Mouse (Mus musculus): ENCODE data around the gene Tnr. TPM values are rescaled to one million over a fixed set of nuclear protein-coding genes. Genes with fewer than 3 reads are reported as not detected.

Gene Tnr
- polyA plus RNA-seq, 1 experiment from 2014 or later = not detected

DNA sequence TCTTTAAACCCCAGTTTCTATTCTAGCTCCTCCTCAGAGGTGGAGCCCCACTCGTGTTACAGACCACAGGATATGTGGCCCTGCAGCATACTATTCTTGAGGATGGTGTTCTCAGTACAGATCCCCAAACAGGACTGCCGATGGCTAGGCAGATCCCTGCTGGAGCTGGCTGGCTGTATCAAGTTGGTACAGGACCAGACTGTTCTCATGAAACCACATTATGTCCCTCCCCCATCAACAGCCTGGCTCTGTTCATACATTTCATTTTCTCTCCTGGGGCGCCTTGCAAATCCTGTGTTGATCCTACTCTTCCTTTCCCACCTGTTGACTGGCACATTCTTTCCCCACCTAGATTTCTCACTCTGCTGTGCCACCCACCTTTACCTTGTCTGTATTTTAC is 12.9 kb upstream of the Tnr start:
- Histone ChIP-seq H3K27me3 (ENCODE audit: insufficient read depth, low read length) (no peaks in the 10 kb centered on the region), H3K9ac (no peak overlapping the region), H3K4me3 (ENCODE audit: low read depth, low read length) (no peak overlapping the region), H3K9me3 (ENCODE audit: low read depth, low read length) (no peaks in the 10 kb centered on the region), H3K4me2 (no peak overlapping the region), H3K27ac (ENCODE audit: low read depth) (no peak overlapping the region), H3K4me1 (ENCODE audit: insufficient read depth) (no peaks in the 10 kb centered on the region), H3K36me3 (ENCODE audit: insufficient read depth) (no peaks in the 10 kb centered on the region)
- WGBS = 60% methylated on average over 3 of the region's 3 CpGs
- TF ChIP-seq CTCF (IDR thresholded peaks at IDR 0.05; ENCODE audit: low read depth) = no peak
- ATAC-seq (ENCODE audit: insufficient read depth) (no peak), DNase-seq (no peak)

DNA sequence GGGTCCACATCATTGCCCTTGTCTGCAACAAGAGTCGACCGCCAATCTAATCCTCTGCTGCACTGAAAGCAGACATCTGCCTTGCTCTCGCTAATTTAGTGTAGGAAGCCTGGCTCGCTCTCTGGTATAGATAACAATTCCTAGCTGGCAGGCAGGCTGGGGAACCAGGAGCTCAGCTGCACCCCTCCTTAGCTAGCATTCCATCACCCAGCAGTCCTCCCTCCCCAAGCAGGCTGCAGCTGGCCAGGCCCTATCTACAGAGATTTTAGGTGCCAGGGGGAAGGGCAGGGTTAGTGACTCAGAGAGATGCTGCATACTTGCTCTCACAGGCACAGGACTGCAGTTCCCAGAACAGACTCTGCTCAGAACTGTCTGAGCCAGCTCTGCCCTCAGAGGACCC is 5.9 kb upstream of the Tnr start:
- no peak; the same call in 1 of the 2 replicates for ATAC-seq (ENCODE audit: insufficient read depth)
- H3K9me3 ChIP-seq (ENCODE audit: low read depth, low read length) = no peaks in the 10 kb centered on the region
- no peak overlapping the region for H3K4me2 ChIP-seq
- H3K27me3 ChIP-seq (ENCODE audit: insufficient read depth, low read length) = no peaks in the 10 kb centered on the region
- DNase-seq = no peak
- 36% methylated on average over 4 of the region's 4 CpGs for WGBS
- no peaks in the 10 kb centered on the region for H3K36me3 ChIP-seq (ENCODE audit: insufficient read depth)
- H3K27ac ChIP-seq (ENCODE audit: low read depth) = no peak overlapping the region
- H3K4me3 ChIP-seq (ENCODE audit: low read depth, low read length) = no peak overlapping the region
- TF ChIP-seq CTCF (IDR thresholded peaks at IDR 0.05; ENCODE audit: low read depth) = no peak
- H3K4me1 ChIP-seq (ENCODE audit: insufficient read depth) = no peaks in the 10 kb centered on the region
- no peak overlapping the region for H3K9ac ChIP-seq

GRCm38 (mm10) chr1:159519206-159519605 is 4.4 kb upstream of the Tnr start:
- no peak overlapping the region for H3K9ac ChIP-seq
- DNase-seq (no peak), ATAC-seq (ENCODE audit: insufficient read depth) (no peak)
- no peak for TF ChIP-seq CTCF (IDR thresholded peaks at IDR 0.05; ENCODE audit: low read depth)
- WGBS = 58% methylated on average over 1 of the region's 1 CpGs
- H3K27ac ChIP-seq (ENCODE audit: low read depth) = no peak overlapping the region
- H3K36me3 ChIP-seq (ENCODE audit: insufficient read depth) = no peaks in the 10 kb centered on the region
- H3K9me3 ChIP-seq (ENCODE audit: low read depth, low read length) = no peaks in the 10 kb centered on the region
- H3K27me3 ChIP-seq (ENCODE audit: insufficient read depth, low read length) = no peaks in the 10 kb centered on the region
- H3K4me3 ChIP-seq (ENCODE audit: low read depth, low read length) = no peak overlapping the region
- no peak overlapping the region for H3K4me2 ChIP-seq
- no peaks in the 10 kb centered on the region for H3K4me1 ChIP-seq (ENCODE audit: insufficient read depth)

- Histone ChIP-seq H3K4me1 (ENCODE audit: insufficient read depth) (no peaks in the 10 kb centered on the region), H3K27me3 (ENCODE audit: insufficient read depth, low read length) (no peaks in the 10 kb centered on the region), H3K4me2 (no peak overlapping the region), H3K36me3 (ENCODE audit: insufficient read depth) (no peaks in the 10 kb centered on the region), H3K9ac (no peak overlapping the region), H3K4me3 (ENCODE audit: low read depth, low read length) (no peak overlapping the region), H3K9me3 (ENCODE audit: low read depth, low read length) (no peaks in the 10 kb centered on the region), H3K27ac (ENCODE audit: low read depth) (no peak overlapping the region)
- ATAC-seq (ENCODE audit: insufficient read depth) = no peak
- no peak for TF ChIP-seq CTCF (IDR thresholded peaks at IDR 0.05; ENCODE audit: low read depth)
- 57% methylated on average over 2 of the region's 2 CpGs for WGBS
- peak; percentile 5 for DNase-seq
Observed at GRCm38 (mm10) chr1:159523069-159523468, 500 bp upstream of the Tnr start.

GRCm38 (mm10) chr1:159524051-159524549 is 531 bp downstream of the Tnr start:
- H3K4me3 ChIP-seq (ENCODE audit: low read depth, low read length) = no peak overlapping the region
- no peak overlapping the region for H3K4me2 ChIP-seq
- peak; percentile 80; the same call in 1 of the 2 replicates for ATAC-seq (ENCODE audit: insufficient read depth)
- H3K9ac ChIP-seq = no peak overlapping the region
- no peaks in the 10 kb centered on the region for H3K9me3 ChIP-seq (ENCODE audit: low read depth, low read length)
- H3K36me3 ChIP-seq (ENCODE audit: insufficient read depth) = no peaks in the 10 kb centered on the region
- H3K27me3 ChIP-seq (ENCODE audit: insufficient read depth, low read length) = no peaks in the 10 kb centered on the region
- H3K4me1 ChIP-seq (ENCODE audit: insufficient read depth) = no peaks in the 10 kb centered on the region
- H3K27ac ChIP-seq (ENCODE audit: low read depth) = no peak overlapping the region
- TF ChIP-seq CTCF (IDR thresholded peaks at IDR 0.05; ENCODE audit: low read depth) = no peak
- DNase-seq = peak; percentile 96
- WGBS = under 1% methylated on average over 18 of the region's 18 CpGs

- no peak for TF ChIP-seq CTCF (IDR thresholded peaks at IDR 0.05; ENCODE audit: low read depth)
- Histone ChIP-seq H3K4me1 (ENCODE audit: insufficient read depth) (no peaks in the 10 kb centered on the region), H3K4me2 (no peak overlapping the region), H3K9ac (no peak overlapping the region), H3K27ac (ENCODE audit: low read depth) (no peak overlapping the region), H3K27me3 (ENCODE audit: insufficient read depth, low read length) (no peaks in the 10 kb centered on the region), H3K36me3 (ENCODE audit: insufficient read depth) (no peaks in the 10 kb centered on the region), H3K4me3 (ENCODE audit: low read depth, low read length) (no peak overlapping the region), H3K9me3 (ENCODE audit: low read depth, low read length) (no peaks in the 10 kb centered on the region)
- 35% methylated on average over 4 of the region's 4 CpGs for WGBS
- ATAC-seq (ENCODE audit: insufficient read depth) (no peak), DNase-seq (no peak)
Observed at GRCm38 (mm10) chr1:159532841-159533569, 9.4 kb downstream of the Tnr start.

DNA sequence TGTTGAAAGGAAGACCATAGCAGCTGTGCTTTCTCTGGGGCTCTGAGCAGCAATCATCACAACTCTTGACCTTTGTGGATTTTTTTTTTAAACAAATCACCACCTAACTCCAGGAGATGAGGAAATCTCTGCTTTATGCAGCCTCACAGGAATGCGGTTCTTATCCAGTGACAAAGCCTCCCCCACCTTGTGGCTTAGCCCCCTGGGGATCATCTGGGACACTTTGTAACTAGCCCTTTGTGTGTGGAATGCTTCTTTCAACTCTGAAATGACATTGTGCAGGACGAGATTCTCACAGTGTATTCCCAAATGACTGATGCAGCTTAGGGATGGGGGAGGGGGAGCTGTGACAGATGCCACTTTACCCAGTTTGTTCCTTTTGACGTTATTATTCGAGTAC is 12.0 kb downstream of the Tnr start:
- ATAC-seq (ENCODE audit: insufficient read depth) = no peak
- WGBS = 8% methylated on average over 4 of the region's 4 CpGs
- H3K36me3 ChIP-seq (ENCODE audit: insufficient read depth) = no peaks in the 10 kb centered on the region

More for the DNA sequence above, 12.0 kb downstream of the Tnr start:
- Histone ChIP-seq H3K9me3 (ENCODE audit: low read depth, low read length) (no peaks in the 10 kb centered on the region), H3K4me2 (no peak overlapping the region), H3K9ac (no peak overlapping the region), H3K27ac (ENCODE audit: low read depth) (no peak overlapping the region), H3K4me1 (ENCODE audit: insufficient read depth) (no peaks in the 10 kb centered on the region), H3K4me3 (ENCODE audit: low read depth, low read length) (no peak overlapping the region), H3K27me3 (ENCODE audit: insufficient read depth, low read length) (no peaks in the 10 kb centered on the region)
- no peak for DNase-seq
- TF ChIP-seq CTCF (IDR thresholded peaks at IDR 0.05; ENCODE audit: low read depth) = no peak

Measured in lung, embryonic 14.5 days (tissue).